Mouse (Mus musculus) common myeloid progenitor, adult 5-6 weeks (primary cell): ENCODE measurements around the gene Tex22. TPM values are rescaled to one million over a fixed set of nuclear protein-coding genes. Genes with fewer than 3 reads are reported as not detected.

Source experiments
- ATAC-seq: replicated peaks from 2 replicates; pipeline ENCODE4 v1.8.0; 2016; ENCODE audit warnings: low read depth, mild to moderate bottlenecking, moderate TSS enrichment, inconsistent platforms; ENCODE audit not compliant: poor library complexity, severe bottlenecking
- total RNA-seq: library from RNA; stranded (forward); fragments of 200-1000, 187-1606 nt; gene quantifications from 2 replicates; pipeline ENCODE4 v1.2.3, GENCODE M21; 2017

Gene Tex22
- total RNA-seq, 1 experiment from 2014 or later: not detected

DNA sequence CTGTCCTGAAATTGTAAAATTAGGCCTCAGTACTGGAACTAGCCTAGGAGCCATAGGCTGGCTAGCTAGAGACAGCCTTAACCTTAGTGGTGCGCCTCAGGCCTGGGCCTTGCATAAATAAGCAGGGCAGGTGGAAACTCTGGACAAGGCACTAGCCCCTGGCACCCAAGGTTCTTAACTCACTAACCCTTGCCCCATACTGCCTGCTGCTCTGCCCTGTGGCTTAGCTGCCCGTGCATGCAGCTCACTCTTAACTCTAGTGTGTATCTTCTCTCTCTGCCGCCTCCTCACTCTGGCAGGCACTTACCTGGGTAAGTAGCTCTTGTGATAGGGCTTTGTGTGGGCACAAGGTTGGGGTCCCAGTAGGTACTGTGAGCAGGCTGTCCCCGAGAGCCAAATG lies 60.2 kb downstream of the Tex22 start:
- no peak for ATAC-seq

DNA sequence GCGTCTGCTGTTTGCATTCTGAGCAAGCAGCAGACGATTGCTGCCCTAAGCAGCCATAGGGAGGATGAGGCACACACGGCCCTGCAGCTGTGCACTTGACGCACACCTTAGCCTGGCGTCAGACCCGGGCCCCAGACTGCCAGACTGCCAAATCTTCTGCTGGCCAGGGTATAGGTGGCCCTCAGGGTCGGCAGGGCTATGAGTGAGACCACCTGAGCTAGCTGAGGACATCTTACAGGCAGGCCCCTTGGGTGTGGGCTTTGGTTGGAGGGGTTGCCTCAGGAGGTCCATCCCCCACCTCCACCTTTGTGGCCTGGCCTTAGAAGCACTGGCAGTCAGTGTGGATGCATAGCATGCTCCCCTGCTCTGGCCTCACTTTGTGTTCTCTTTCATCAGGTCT lies 61.1 kb downstream of the Tex22 start:
- no peak for ATAC-seq

DNA sequence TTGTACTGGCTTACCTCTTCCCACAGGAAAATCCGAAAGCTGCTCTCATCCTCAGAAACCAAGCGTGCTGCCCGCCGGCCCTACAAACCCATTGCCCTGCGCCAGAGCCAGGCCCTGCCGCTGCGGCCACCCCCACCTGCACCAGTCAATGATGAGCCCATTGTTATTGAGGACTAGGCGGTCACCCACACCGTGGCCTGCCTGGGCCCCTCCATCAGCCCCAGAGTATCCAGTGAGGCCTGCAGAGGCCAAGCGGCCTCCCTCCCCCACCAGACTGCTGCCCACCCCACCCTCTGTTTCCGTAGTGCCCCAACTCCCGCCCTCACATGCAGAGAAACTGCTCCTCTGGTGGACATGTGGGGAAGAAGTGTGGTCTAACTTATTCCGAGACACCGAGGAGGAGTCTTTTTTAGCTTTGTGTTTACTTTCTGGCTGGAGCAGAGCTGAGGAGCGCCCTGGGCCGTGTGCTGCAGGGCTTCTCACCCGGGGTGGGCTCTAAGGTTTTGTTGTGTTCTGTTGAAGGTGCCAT lies 62.3 kb downstream of the Tex22 start:
- ATAC-seq: no peak

DNA sequence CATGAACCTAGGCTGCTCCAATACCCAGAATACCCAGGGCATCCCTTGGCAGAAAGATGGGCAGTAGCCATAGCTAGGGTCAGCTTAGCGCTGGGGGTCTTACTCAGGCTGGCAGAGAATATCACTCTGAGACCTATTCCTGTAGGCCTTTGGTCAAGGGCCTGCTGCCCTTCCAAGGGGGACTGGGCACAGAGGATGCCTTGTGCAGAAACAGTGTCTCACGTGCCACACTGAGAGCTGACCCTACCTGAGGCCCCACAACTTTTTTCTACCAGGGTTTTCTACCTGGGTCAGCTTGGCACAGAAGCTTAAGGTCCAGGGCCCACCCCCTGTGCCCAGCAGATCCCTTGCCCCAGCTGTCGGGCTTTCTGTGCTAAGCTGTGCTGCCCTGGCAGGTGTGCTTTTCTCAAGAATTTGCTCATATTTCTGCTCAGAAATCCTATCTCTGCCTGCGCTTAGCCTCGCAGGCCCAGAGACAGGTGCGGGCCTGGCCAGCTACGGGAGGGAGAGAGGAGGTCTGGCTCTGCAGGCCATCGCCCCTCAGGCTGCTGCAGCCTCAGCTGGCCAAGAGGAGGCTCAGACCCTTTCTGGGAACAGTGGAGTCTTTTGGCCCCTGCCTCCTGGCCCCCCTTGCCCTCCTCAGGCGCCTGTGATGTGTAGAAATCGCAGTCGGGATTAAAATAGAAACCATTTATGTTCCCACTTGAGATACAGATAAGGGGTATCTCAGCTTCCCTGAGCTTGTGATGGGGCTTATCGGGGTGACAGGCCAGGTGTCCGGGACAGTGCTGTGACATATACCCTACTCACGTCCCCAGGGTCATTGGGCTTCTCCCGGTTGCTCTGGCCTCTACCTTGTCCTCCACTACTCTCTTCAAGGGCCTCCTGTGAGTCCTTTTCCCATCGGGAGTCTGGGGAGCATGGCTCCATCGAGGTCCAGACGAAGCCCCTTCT lies 63.2 kb downstream of the Tex22 start:
- no peak for ATAC-seq

DNA sequence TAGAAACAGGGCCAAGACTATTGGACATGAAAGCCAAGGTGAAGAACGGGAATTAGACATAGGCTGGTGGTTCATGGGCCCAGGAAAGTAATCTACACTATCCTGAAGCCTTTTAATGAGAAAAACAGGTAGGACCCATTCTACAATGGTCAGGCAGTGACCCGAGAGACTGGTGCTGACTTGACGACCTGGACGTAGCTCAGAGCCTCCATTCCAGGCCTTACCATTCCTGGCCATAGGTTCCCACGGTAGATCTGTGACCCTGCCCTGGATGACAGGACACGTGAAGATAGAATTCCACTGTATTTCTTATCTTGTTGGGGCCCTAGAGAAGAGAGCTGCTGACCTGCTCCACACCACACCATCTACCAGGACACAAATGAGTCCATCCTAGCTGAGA lies 64.0 kb downstream of the Tex22 start:
- no peak for ATAC-seq

Other genes with a start within 250 kb of the Tex22 start
- 59.4 and 64.7 TPM in 2 replicates for gene Cdca4, start 245.1 kb upstream of the Tex22 start, total RNA-seq
- 5.4 and 9.3 TPM in 2 replicates for gene Gpr132, start 206.3 kb upstream of the Tex22 start, total RNA-seq
- gene Jag2, start 144.7 kb upstream of the Tex22 start, total RNA-seq: 1.5 and 6.3 TPM in 2 replicates
- gene Nudt14, start 132.4 kb upstream of the Tex22 start, total RNA-seq: 17.4 and 27.8 TPM in 2 replicates
- 3.2 and 7.4 TPM in 2 replicates for gene Btbd6, start 98.0 kb upstream of the Tex22 start, total RNA-seq
- 52.4 and 55.2 TPM in 2 replicates for gene Brf1, start 73.8 kb upstream of the Tex22 start, total RNA-seq
- gene Pacs2, start 60.0 kb upstream of the Tex22 start, total RNA-seq: 15.5 and 15.9 TPM in 2 replicates
- gene Mta1, start 23.8 kb downstream of the Tex22 start, total RNA-seq: 46.9 and 53.3 TPM in 2 replicates
- gene Crip2, start 65.7 kb downstream of the Tex22 start, total RNA-seq: 6.3 and 7.3 TPM in 2 replicates
- gene Crip1, start 71.8 kb downstream of the Tex22 start, total RNA-seq: 337 and 338 TPM in 2 replicates
- gene Tedc1, start 81.9 kb downstream of the Tex22 start, total RNA-seq: 19.2 and 19.6 TPM in 2 replicates
- gene Tmem121, start 111.4 kb downstream of the Tex22 start, total RNA-seq: 1.2 TPM in 1 of 2 replicates, not detected in the other